Mouse (Mus musculus) embryonic facial prominence, embryonic 10.5 days (tissue): Measurements from ENCODE around the gene Picalm. TPM values are rescaled to one million over a fixed set of nuclear protein-coding genes. Genes with fewer than 3 reads are reported as not detected.
"Not testable (repeated sequence)": the region's sequence is repeated elsewhere in the genome, so short reads cannot be mapped to it uniquely, and the experiment has no call there.

Source experiments
- DNase-seq: peaks from one replicate; pipeline ENCODE4 v3.0.0-alpha.2; 2017; ENCODE audit warnings: low spot score
- H3K27ac ChIP-seq: fragments of 300-500 bp; sonication (generic); replicated peaks from 2 replicates; pipeline ENCODE4 v1.5.1; 2016; ENCODE audit warnings: mild to moderate bottlenecking
- H3K27me3 ChIP-seq: fragments of 300-500 bp; sonication (generic); replicated peaks from 2 replicates; pipeline ENCODE4 v1.6.1; 2016; ENCODE audit warnings: low read depth, mild to moderate bottlenecking; ENCODE audit not compliant: poor library complexity, severe bottlenecking
- H3K36me3 ChIP-seq: fragments of 300-500 bp; sonication (generic); replicated peaks from 2 replicates; pipeline ENCODE4 v1.6.1; 2016; ENCODE audit warnings: mild to moderate bottlenecking, moderate library complexity
- H3K4me1 ChIP-seq: fragments of 300-500 bp; sonication (generic); 2 replicates; pipeline ENCODE4 v1.6.1; 2016
- H3K4me3 ChIP-seq: fragments of 300-500 bp; sonication (generic); 2 replicates; pipeline ENCODE4 v1.5.1; 2016; ENCODE audit warnings: mild to moderate bottlenecking, moderate library complexity
- H3K9me3 ChIP-seq: fragments of 300-500 bp; sonication (generic); 2 replicates; pipeline ENCODE4 v1.6.1; 2016; ENCODE audit warnings: mild to moderate bottlenecking
- WGBS: fragments of 180-500 bp; shearing (Covaris S2); methylation state at CpG from one replicate; pipeline ENCODE4 v1.1.7; 2016; 5-methylcytosine and 5-hydroxymethylcytosine counted together
- polyA plus RNA-seq: library from polyadenylated mRNA; unstranded; fragments of >200 nt; fragmentation: Nextera tagmentation; extraction: Ambion mirVana; gene quantifications from 2 replicates; pipeline ENCODE4 v1.2.1, GENCODE M21; 2016

Picalm gene
- polyA plus RNA-seq, 1 experiment from 2014 or later: 29.0 TPM

- no peaks in the 10 kb centered on the region for H3K9me3 ChIP-seq
- 86% methylated on average over 3 of the region's 3 CpGs for WGBS
- H3K27me3 ChIP-seq: no peaks in the 10 kb centered on the region
- H3K36me3 ChIP-seq: no peaks in the 10 kb centered on the region
- peaks cover 4% of the 10 kb centered on the region for H3K4me1 ChIP-seq
- H3K27ac ChIP-seq: no peak overlapping the region
- no peak overlapping the region for H3K4me3 ChIP-seq
- no peak for DNase-seq
These were observed 10.3 kb downstream of the Picalm start for GRCm38 (mm10) chr7:90140290-90140689.

- H3K27ac ChIP-seq: no peak overlapping the region
- 86% methylated on average over 2 of the region's 2 CpGs for WGBS
- no peaks in the 10 kb centered on the region for H3K36me3 ChIP-seq
- no peak overlapping the region for H3K4me3 ChIP-seq
- H3K9me3 ChIP-seq: no peaks in the 10 kb centered on the region
- H3K4me1 ChIP-seq: peaks cover 14% of the 10 kb centered on the region
- DNase-seq: no peak
- no peaks in the 10 kb centered on the region for H3K27me3 ChIP-seq
These were observed 14.3 kb downstream of the Picalm start for GRCm38 (mm10) chr7:90144275-90144674.

- 86% methylated on average over 2 of the region's 2 CpGs for WGBS
- H3K27ac ChIP-seq: no peak overlapping the region
- peaks cover 14% of the 10 kb centered on the region for H3K4me1 ChIP-seq
- H3K9me3 ChIP-seq: no peaks in the 10 kb centered on the region
- H3K4me3 ChIP-seq: no peak overlapping the region
- DNase-seq: no peak
- no peaks in the 10 kb centered on the region for H3K27me3 ChIP-seq
- H3K36me3 ChIP-seq: no peaks in the 10 kb centered on the region
These were observed 15.0 kb downstream of the Picalm start for GRCm38 (mm10) chr7:90144971-90145370.

GRCm38 (mm10) chr7:90145376-90145775 lies 15.4 kb downstream of the Picalm start:
- Histone ChIP-seq H3K27ac (no peak overlapping the region), H3K4me1 (peaks cover 14% of the 10 kb centered on the region), H3K27me3 (no peaks in the 10 kb centered on the region), H3K36me3 (no peaks in the 10 kb centered on the region), H3K4me3 (no peak overlapping the region), H3K9me3 (no peaks in the 10 kb centered on the region)
- no peak for DNase-seq

- H3K4me1 ChIP-seq: peaks cover 14% of the 10 kb centered on the region
- H3K9me3 ChIP-seq: no peaks in the 10 kb centered on the region
- DNase-seq: no peak
- no peak overlapping the region for H3K4me3 ChIP-seq
- H3K36me3 ChIP-seq: 0 out of 2 replicates have a peak, but pooled peaks cover under 1% of the 10 kb centered on the region
- WGBS: 62% methylated on average over 4 of the region's 4 CpGs
- H3K27ac ChIP-seq: no peak overlapping the region
- H3K27me3 ChIP-seq: no peaks in the 10 kb centered on the region
These were observed 15.9 kb downstream of the Picalm start for GRCm38 (mm10) chr7:90145897-90146296.

- H3K27me3 ChIP-seq: no peaks in the 10 kb centered on the region
- 0 out of 2 replicates have a peak, but pooled peaks cover 4% of the 10 kb centered on the region for H3K36me3 ChIP-seq
- H3K4me1 ChIP-seq: peaks cover 14% of the 10 kb centered on the region
- H3K4me3 ChIP-seq: no peak overlapping the region
- WGBS: 92% methylated on average over 1 of the region's 1 CpGs
- H3K9me3 ChIP-seq: no peaks in the 10 kb centered on the region
- no peak for DNase-seq
- H3K27ac ChIP-seq: no peak overlapping the region
These were observed 16.3 kb downstream of the Picalm start for GRCm38 (mm10) chr7:90146321-90146720.

- no peaks in the 10 kb centered on the region for H3K27me3 ChIP-seq
- 0 out of 2 replicates have a peak, but pooled peaks cover 4% of the 10 kb centered on the region for H3K36me3 ChIP-seq
- H3K4me1 ChIP-seq: peaks cover 14% of the 10 kb centered on the region
- no peak overlapping the region for H3K4me3 ChIP-seq
- 87% methylated on average over 2 of the region's 2 CpGs for WGBS
- H3K27ac ChIP-seq: no peak overlapping the region
- DNase-seq: no peak
- H3K9me3 ChIP-seq: no peaks in the 10 kb centered on the region
These were observed 18.0 kb downstream of the Picalm start for GRCm38 (mm10) chr7:90148023-90148422.

- Histone ChIP-seq H3K36me3 (0 out of 2 replicates have a peak, but pooled peaks cover 4% of the 10 kb centered on the region), H3K9me3 (no peaks in the 10 kb centered on the region), H3K27me3 (no peaks in the 10 kb centered on the region), H3K4me3 (no peak overlapping the region), H3K4me1 (peaks cover 12% of the 10 kb centered on the region), H3K27ac (no peak overlapping the region)
- WGBS: 72% methylated on average over 1 of the region's 1 CpGs
- no peak for DNase-seq
These were observed 18.5 kb downstream of the Picalm start for GRCm38 (mm10) chr7:90148516-90148915.

- peak; percentile 49 for DNase-seq
- WGBS: 44% methylated on average over 2 of the region's 2 CpGs
- 0 out of 2 replicates have a peak, but pooled peaks cover 4% of the 10 kb centered on the region for H3K36me3 ChIP-seq
- no peak overlapping the region for H3K4me3 ChIP-seq
- peaks cover 10% of the 10 kb centered on the region for H3K4me1 ChIP-seq
- H3K27me3 ChIP-seq: no peaks in the 10 kb centered on the region
- no peak overlapping the region for H3K27ac ChIP-seq
- H3K9me3 ChIP-seq: no peaks in the 10 kb centered on the region
These were observed 20.3 kb downstream of the Picalm start for GRCm38 (mm10) chr7:90150311-90150710.

GRCm38 (mm10) chr7:90158034-90158433 lies 28.0 kb downstream of the Picalm start:
- WGBS: 92% methylated on average over 2 of the region's 2 CpGs
- no peaks in the 10 kb centered on the region for H3K9me3 ChIP-seq

GRCm38 (mm10) chr7:90160598-90160997 lies 30.6 kb downstream of the Picalm start:
- H3K27ac ChIP-seq: no peak overlapping the region
- WGBS: 98% methylated on average over 5 of the region's 5 CpGs
- no peak overlapping the region for H3K4me3 ChIP-seq
- no peak for DNase-seq
- H3K4me1 ChIP-seq: no peaks in the 10 kb centered on the region
- no peaks in the 10 kb centered on the region for H3K27me3 ChIP-seq
- no peaks in the 10 kb centered on the region for H3K9me3 ChIP-seq
- peaks cover 54% of the 10 kb centered on the region for H3K36me3 ChIP-seq

More at GRCm38 (mm10) chr7:90158034-90158433, 28.0 kb downstream of the Picalm start:
- no peak for DNase-seq
- H3K4me1 ChIP-seq: no peaks in the 10 kb centered on the region
- peaks cover 33% of the 10 kb centered on the region for H3K36me3 ChIP-seq
- H3K27ac ChIP-seq: no peak overlapping the region
- no peak overlapping the region for H3K4me3 ChIP-seq
- H3K27me3 ChIP-seq: no peaks in the 10 kb centered on the region

GRCm38 (mm10) chr7:90164276-90164675 lies 34.3 kb downstream of the Picalm start:
- DNase-seq: no peak
- Histone ChIP-seq H3K27me3 (no peaks in the 10 kb centered on the region), H3K36me3 (peaks cover 88% of the 10 kb centered on the region), H3K4me3 (no peak overlapping the region), H3K4me1 (no peaks in the 10 kb centered on the region), H3K27ac (no peak overlapping the region), H3K9me3 (no peaks in the 10 kb centered on the region)
- WGBS: 95% methylated on average over 1 of the region's 1 CpGs

GRCm38 (mm10) chr7:90165970-90166369 lies 36.0 kb downstream of the Picalm start:
- no peak for DNase-seq
- 71% methylated on average over 1 of the region's 1 CpGs for WGBS
- Histone ChIP-seq H3K27me3 (no peaks in the 10 kb centered on the region), H3K4me3 (no peak overlapping the region), H3K9me3 (no peaks in the 10 kb centered on the region), H3K4me1 (no peaks in the 10 kb centered on the region), H3K27ac (no peak overlapping the region), H3K36me3 (peaks cover 92% of the 10 kb centered on the region)

- not testable (repeated sequence) for H3K4me1 ChIP-seq, DNase-seq, H3K9me3 ChIP-seq, H3K27me3 ChIP-seq, H3K27ac ChIP-seq, H3K4me3 ChIP-seq
- 82% methylated on average over 10 of the region's 10 CpGs for WGBS
- peaks cover 86% of the 10 kb centered on the region for H3K36me3 ChIP-seq
These were observed 37.8 kb downstream of the Picalm start for GRCm38 (mm10) chr7:90167777-90168176.
